Mouse (Mus musculus): ENCODE measurements around the gene Dclk1. TPM values are rescaled to one million over a fixed set of nuclear protein-coding genes. Genes with fewer than 3 reads are reported as not detected.

Dclk1 gene
- polyA plus RNA-seq, 2 experiments, result 0.04 to 0.08 TPM

DNA sequence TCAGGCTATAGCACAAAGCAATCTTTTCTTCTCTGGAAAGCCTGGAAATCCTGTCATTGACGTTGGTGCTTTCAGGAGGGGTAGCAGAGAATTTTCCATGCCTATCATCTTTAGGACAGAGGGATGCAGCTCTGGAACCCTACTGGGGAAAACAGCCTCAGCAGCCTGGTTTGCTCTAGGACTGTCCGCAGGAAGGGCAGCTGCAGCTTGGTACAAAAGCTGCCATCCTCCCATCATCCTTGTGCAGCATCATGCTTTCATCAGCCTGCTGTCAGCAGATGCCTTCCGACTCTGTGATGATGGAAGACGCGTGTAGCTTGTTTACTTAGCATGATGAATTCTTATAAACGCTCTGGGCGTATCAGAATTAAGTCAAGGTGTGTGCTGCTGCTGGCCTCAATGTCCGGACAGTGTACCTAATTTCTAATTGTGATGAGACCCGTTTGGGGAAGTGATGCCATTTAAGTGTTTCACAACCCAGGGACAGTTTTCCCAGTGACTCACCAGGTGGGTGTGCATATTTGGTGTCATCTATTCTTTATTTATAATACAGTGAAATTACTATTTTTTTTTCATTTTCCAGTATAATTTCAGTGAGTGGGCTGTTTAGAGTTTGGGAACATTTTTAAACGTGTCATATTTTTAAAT lies 50.7 kb downstream of the Dclk1 start:
- no peak for TF ChIP-seq EP300 (IDR thresholded peaks at IDR 0.05; ENCODE audit: low read depth)
- no peaks in the 10 kb centered on the region for H3K4me1 ChIP-seq (replicated peaks; ENCODE audit: control insufficient read depth in 2 of 2, insufficient read depth in 2 of 2, low read length in 1 of 2)
- H3K9me3 ChIP-seq (ENCODE audit: control insufficient read depth, low read length), result no peaks in the 10 kb centered on the region
- DNase-seq (ENCODE audit: low read depth in 3 of 3, low spot score in 3 of 3) (no peak), ATAC-seq (ENCODE audit: insufficient read depth) (no peak)
- H3K4me3 ChIP-seq (ENCODE audit: insufficient read depth in 1 of 2, low read depth in 2 of 2, low read length in 2 of 2), result no peak overlapping the region
- no peak overlapping the region for H3K9ac ChIP-seq (replicated peaks)
- H3K4me2 ChIP-seq (ENCODE audit: low read depth), result no peak overlapping the region
- no peak overlapping the region for H3K27ac ChIP-seq
- 64% methylated on average over 10 of the region's 10 CpGs for WGBS (ENCODE audit: insufficient replicate concordance)
- H3K36me3 ChIP-seq (replicated peaks; ENCODE audit: control insufficient read depth, insufficient read depth, low read depth), result no peaks in the 10 kb centered on the region
- H3K27me3 ChIP-seq (ENCODE audit: control insufficient read depth, insufficient read depth, low read length), result no peaks in the 10 kb centered on the region

DNA sequence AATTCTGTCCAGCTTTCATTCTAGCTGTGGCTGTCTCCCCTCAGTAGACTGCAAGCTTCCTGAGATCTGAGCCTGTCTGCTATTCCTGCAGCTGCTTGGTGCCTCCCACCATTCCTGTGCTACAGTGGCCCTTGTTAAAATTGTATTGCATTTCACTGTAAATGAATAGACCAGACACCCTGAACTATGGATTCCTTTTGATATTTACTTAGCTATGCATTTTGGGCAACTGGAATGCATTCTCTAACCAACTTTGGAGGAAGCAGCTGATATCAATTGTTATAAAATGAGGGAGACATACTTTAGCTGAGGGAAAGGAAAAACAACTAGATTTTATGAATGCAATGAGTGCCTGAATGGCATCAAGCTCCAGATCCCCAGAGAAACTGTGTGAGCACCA lies 63.5 kb downstream of the Dclk1 start:
- TF ChIP-seq EP300 (IDR thresholded peaks at IDR 0.05; ENCODE audit: low read depth), result no peak
- no peak for TF ChIP-seq CTCF (IDR thresholded peaks at IDR 0.05; ENCODE audit: low read depth)
- Histone ChIP-seq H3K9ac (replicated peaks) (no peak overlapping the region), H3K4me3 (ENCODE audit: insufficient read depth in 1 of 2, low read depth in 2 of 2, low read length in 2 of 2) (no peak overlapping the region), H3K9me3 (ENCODE audit: control insufficient read depth, low read length) (no peaks in the 10 kb centered on the region), H3K27me3 (ENCODE audit: control insufficient read depth, insufficient read depth, low read length) (no peaks in the 10 kb centered on the region), H3K36me3 (replicated peaks; ENCODE audit: control insufficient read depth, insufficient read depth, low read depth) (no peaks in the 10 kb centered on the region), H3K4me2 (ENCODE audit: low read depth) (no peak overlapping the region), H3K4me1 (replicated peaks; ENCODE audit: control insufficient read depth in 2 of 2, insufficient read depth in 2 of 2, low read length in 1 of 2) (no peaks in the 10 kb centered on the region), H3K27ac (no peak overlapping the region)
- DNase-seq (ENCODE audit: low read depth in 3 of 3, low spot score in 3 of 3) (no peak), ATAC-seq (ENCODE audit: insufficient read depth) (no peak)

DNA sequence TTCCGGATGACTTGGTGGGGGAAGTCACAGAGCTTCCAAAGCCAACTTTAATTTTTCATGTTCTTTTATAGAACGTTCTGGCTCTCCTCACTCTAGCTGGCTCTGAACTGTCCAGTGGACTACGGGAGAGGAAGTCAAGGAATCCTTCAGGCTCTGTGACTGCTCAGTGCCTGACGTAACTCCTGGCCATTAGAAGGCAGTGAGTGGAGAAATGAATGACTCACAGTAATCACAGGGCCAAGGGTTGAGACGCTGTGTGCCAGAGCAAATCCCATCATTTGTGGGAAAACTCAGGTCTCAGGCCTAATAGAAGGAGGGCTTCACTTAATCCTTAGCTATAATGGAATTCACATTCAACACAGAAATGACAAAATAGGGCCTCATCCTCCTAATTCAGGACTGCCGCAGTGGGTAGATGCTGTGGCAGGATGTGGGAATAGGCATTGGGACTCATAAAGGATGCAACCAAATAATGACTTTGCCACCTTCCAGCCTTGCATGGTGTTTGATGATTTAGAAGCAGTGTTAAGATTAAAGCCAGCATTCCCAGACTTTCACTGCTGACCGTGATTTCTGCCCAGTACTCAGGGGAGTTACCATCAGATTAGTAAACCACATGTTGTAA lies 65.5 kb downstream of the Dclk1 start:
- no peak for DNase-seq (ENCODE audit: low read depth in 3 of 3, low spot score in 3 of 3)
- 50% methylated on average over 7 of the region's 7 CpGs for WGBS (ENCODE audit: insufficient replicate concordance)

DNA sequence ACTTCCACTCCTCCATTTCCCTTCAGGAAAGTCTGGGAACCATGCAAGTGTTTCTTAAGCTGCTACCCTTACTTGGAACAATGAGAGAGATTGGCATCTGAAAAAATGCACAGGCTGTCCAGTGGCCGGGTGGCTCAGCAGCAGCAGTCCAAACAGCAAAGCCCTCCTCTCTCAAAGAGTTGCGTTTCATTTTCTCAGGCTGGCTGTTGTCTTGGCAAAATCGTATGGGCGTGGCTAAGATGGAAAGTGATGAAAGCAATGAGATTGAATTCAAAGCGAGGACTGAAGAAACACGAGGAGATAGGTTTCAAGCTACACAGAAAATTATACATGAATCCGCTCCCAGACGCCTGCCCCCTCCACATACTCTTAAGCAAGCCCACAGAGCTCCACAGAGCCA lies 67.8 kb downstream of the Dclk1 start:
- TF ChIP-seq EP300 (IDR thresholded peaks at IDR 0.05; ENCODE audit: low read depth) (no peak), CTCF (IDR thresholded peaks at IDR 0.05; ENCODE audit: low read depth) (no peak)
- H3K27ac ChIP-seq, result no peak overlapping the region
- H3K36me3 ChIP-seq (replicated peaks; ENCODE audit: control insufficient read depth, insufficient read depth, low read depth), result no peaks in the 10 kb centered on the region
- no peaks in the 10 kb centered on the region for H3K9me3 ChIP-seq (ENCODE audit: control insufficient read depth, low read length)
- DNase-seq (ENCODE audit: low read depth in 3 of 3, low spot score in 3 of 3), result no peak
- WGBS (ENCODE audit: insufficient replicate concordance), result 56% methylated on average over 8 of the region's 8 CpGs
- ATAC-seq (ENCODE audit: insufficient read depth), result no peak
- H3K4me3 ChIP-seq (ENCODE audit: insufficient read depth in 1 of 2, low read depth in 2 of 2, low read length in 2 of 2), result no peak overlapping the region
- no peaks in the 10 kb centered on the region for H3K27me3 ChIP-seq (ENCODE audit: control insufficient read depth, insufficient read depth, low read length)
- H3K9ac ChIP-seq (replicated peaks), result no peak overlapping the region
- no peak overlapping the region for H3K4me2 ChIP-seq (ENCODE audit: low read depth)
- no peaks in the 10 kb centered on the region for H3K4me1 ChIP-seq (replicated peaks; ENCODE audit: control insufficient read depth in 2 of 2, insufficient read depth in 2 of 2, low read length in 1 of 2)

More for the DNA sequence above, 65.5 kb downstream of the Dclk1 start:
- ATAC-seq (ENCODE audit: insufficient read depth), result no peak
- no peaks in the 10 kb centered on the region for H3K4me1 ChIP-seq (replicated peaks; ENCODE audit: control insufficient read depth in 2 of 2, insufficient read depth in 2 of 2, low read length in 1 of 2)
- TF ChIP-seq CTCF (IDR thresholded peaks at IDR 0.05; ENCODE audit: low read depth) (no peak), EP300 (IDR thresholded peaks at IDR 0.05; ENCODE audit: low read depth) (no peak)
- no peak overlapping the region for H3K4me3 ChIP-seq (ENCODE audit: insufficient read depth in 1 of 2, low read depth in 2 of 2, low read length in 2 of 2)
- no peak overlapping the region for H3K9ac ChIP-seq (replicated peaks)
- H3K27me3 ChIP-seq (ENCODE audit: control insufficient read depth, insufficient read depth, low read length), result no peaks in the 10 kb centered on the region
- H3K27ac ChIP-seq, result no peak overlapping the region
- H3K9me3 ChIP-seq (ENCODE audit: control insufficient read depth, low read length), result no peaks in the 10 kb centered on the region
- H3K4me2 ChIP-seq (ENCODE audit: low read depth), result no peak overlapping the region
- no peaks in the 10 kb centered on the region for H3K36me3 ChIP-seq (replicated peaks; ENCODE audit: control insufficient read depth, insufficient read depth, low read depth)

DNA sequence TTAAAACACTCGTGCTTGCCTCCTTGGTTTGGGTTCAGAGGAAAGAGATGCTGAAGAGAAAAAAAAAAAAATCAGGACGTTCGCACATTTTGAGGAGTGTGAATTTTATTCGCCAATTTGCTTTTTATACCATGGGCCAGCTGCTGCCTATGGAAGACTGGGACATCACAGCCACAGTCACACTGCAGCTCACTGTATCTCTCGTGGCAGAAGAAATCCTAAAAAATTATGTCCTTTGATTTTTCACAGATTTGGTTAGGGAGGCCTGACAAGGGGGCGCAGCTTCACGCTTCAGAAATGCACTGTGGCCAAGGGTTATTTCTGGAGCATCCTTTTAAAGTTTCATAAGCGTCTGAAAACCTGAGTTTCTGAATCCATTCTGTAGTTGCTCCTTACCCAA lies 73.7 kb downstream of the Dclk1 start:
- ATAC-seq (ENCODE audit: insufficient read depth), result no peak
- Histone ChIP-seq H3K9me3 (ENCODE audit: control insufficient read depth, low read length) (no peaks in the 10 kb centered on the region), H3K4me3 (ENCODE audit: insufficient read depth in 1 of 2, low read depth in 2 of 2, low read length in 2 of 2) (no peak overlapping the region), H3K36me3 (replicated peaks; ENCODE audit: control insufficient read depth, insufficient read depth, low read depth) (no peaks in the 10 kb centered on the region), H3K4me2 (ENCODE audit: low read depth) (no peak overlapping the region), H3K27ac (no peak overlapping the region), H3K4me1 (replicated peaks; ENCODE audit: control insufficient read depth in 2 of 2, insufficient read depth in 2 of 2, low read length in 1 of 2) (no peaks in the 10 kb centered on the region), H3K27me3 (ENCODE audit: control insufficient read depth, insufficient read depth, low read length) (no peaks in the 10 kb centered on the region), H3K9ac (replicated peaks) (no peak overlapping the region)
- 57% methylated on average over 8 of the region's 8 CpGs for WGBS (ENCODE audit: insufficient replicate concordance)
- TF ChIP-seq EP300 (IDR thresholded peaks at IDR 0.05; ENCODE audit: low read depth) (no peak), CTCF (IDR thresholded peaks at IDR 0.05; ENCODE audit: low read depth) (no peak)
- DNase-seq (ENCODE audit: low read depth in 3 of 3, low spot score in 3 of 3), result no peak

Measured in liver, embryonic 14.5 days (tissue).